Mouse (Mus musculus) bone marrow macrophage, adult 2 months (primary cell): ENCODE measurements around the gene Cyp2c55.

Experiments
- CTCF ChIP-seq: IDR thresholded peaks from 2 replicates; pipeline ENCODE4 v1.5.1; 2012; ENCODE audit warnings: low read depth, mild to moderate bottlenecking, low read length, moderate library complexity
- POLR2A ChIP-seq: IDR thresholded peaks from 2 replicates; pipeline ENCODE4 v1.6.1; 2012; ENCODE audit warnings: mild to moderate bottlenecking, low read depth, low read length, borderline replicate concordance

- TF ChIP-seq POLR2A (no peak), CTCF (no peak)
These were observed at the start of gene Cyp2c55 for GRCm38 (mm10) chr19:39006715-39007114.
